Mouse (Mus musculus): ENCODE results near the gene Gm11639. TPM values are rescaled to one million over a fixed set of nuclear protein-coding genes. Genes with fewer than 3 reads are reported as not detected.

Gm11639 gene
- polyA plus RNA-seq, 1 experiment from 2014 or later: 0.31 TPM

DNA sequence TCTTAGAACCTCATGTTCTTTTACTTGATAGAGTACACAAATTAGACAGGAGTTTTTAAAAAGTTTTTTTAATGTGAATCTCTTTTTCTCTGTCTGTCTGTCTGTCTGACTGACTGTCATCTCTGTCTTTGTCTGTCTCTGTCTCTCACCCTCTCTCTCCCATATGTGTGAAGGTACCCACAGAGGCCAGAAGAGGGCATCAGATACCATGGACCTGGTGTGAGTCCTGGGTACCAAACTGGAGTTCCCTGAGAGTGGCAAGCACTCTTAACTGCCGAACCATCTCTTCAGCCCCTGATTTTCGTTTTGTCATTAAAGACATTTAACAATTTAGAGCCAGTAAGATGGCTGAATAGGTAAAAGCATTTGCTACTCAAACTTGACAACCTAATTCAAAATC, 21.6 kb downstream of the Gm11639 start:
- Histone ChIP-seq H3K4me1 (peaks cover 5% of the 10 kb centered on the region; the same call in 1 of the 2 replicates), H3K9me3 (replicated peaks) (no peaks in the 10 kb centered on the region), H3K4me3 (replicated peaks) (no peak overlapping the region), H3K9ac (replicated peaks) (no peak overlapping the region), H3K27me3 (replicated peaks) (no peaks in the 10 kb centered on the region), H3K27ac (replicated peaks) (no peak overlapping the region), H3K4me2 (no peak overlapping the region), H3K36me3 (no peaks in the 10 kb centered on the region)
- WGBS: 75% methylated on average over 2 of the region's 2 CpGs
- no peak for ATAC-seq (ENCODE audit: low FRiP score)

DNA sequence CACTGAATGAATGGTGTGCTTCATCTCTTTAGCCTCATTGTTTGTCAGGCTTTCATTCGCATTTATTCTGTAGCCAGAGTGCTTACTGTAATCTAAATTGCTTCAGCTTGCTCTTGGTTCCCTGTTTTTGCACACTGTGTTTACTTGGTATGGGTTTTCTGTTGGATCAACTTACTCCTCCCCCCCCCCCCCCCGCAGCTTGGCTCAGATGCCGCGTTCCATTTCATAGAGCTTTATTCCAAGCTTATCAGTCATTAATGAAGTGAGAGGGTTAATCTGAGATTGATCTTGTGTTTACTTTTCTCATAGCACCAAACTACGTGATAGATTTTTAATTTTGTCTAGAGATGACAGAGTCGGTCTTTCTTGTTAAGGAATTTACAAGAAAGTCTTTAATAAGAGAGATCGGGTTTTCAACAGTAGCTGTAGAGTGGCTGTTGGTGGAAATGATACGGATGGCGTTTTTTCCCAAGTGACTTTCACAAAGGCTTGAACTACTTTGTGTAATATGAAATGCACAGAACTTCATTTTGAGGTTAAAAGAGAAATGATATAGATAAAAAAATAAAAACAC, 59.6 kb downstream of the Gm11639 start:
- no peaks in the 10 kb centered on the region for H3K4me1 ChIP-seq
- no peaks in the 10 kb centered on the region for H3K9me3 ChIP-seq (replicated peaks)
- no peak overlapping the region for H3K4me3 ChIP-seq (replicated peaks)
- no peak for ATAC-seq (ENCODE audit: low FRiP score)
- H3K36me3 ChIP-seq: no peaks in the 10 kb centered on the region
- no peak overlapping the region for H3K4me2 ChIP-seq
- H3K27ac ChIP-seq (replicated peaks): no peak overlapping the region
- H3K9ac ChIP-seq (replicated peaks): no peak overlapping the region
- WGBS: 94% methylated on average over 8 of the region's 9 CpGs
- no peaks in the 10 kb centered on the region for H3K27me3 ChIP-seq (replicated peaks)

DNA sequence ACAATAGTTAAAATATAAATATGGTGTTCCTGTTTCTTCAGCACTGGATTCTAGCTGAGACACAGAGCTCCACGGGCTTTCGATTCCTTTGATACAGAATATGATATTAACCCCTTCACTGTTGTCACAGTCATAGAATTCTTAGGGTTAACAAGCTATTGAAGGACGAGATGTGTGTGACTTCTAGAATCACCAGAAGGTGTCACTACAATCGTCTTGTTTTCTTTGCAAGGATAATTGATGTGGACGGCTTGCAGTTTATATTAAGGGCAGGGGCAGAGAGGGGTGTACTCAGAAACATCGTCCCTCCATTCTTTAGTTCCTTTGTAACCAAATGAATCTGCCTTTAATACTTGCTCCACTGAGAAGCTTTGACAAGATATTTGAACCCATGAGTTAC, 80.3 kb downstream of the Gm11639 start:
- ATAC-seq (ENCODE audit: low FRiP score): no peak
- no peak overlapping the region for H3K4me3 ChIP-seq (replicated peaks)
- no peak overlapping the region for H3K9ac ChIP-seq (replicated peaks)
- no peaks in the 10 kb centered on the region for H3K9me3 ChIP-seq (replicated peaks)
- H3K4me2 ChIP-seq: no peak overlapping the region
- no peak overlapping the region for H3K27ac ChIP-seq (replicated peaks)
- H3K4me1 ChIP-seq: no peaks in the 10 kb centered on the region
- no peaks in the 10 kb centered on the region for H3K27me3 ChIP-seq (replicated peaks)
- H3K36me3 ChIP-seq: no peaks in the 10 kb centered on the region
- 45% methylated on average over 6 of the region's 6 CpGs for WGBS

DNA sequence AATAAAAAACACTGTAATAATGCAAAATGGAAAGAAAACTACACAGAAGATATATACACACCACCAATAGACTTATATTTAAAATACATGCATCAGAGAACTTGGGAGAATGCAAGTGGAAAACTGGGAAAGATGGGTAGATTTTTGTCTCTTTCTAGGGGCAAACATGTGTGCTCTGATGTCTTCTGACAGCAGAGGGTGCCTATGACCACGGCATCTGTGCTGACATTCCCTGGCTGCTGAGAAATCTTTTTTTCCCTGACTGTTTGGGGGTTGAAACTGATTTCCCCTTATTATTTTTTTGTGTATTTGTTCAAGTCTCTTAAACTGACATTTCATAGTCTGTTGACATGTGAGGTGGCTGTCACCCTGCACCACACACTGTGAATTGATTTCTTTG, 81.6 kb downstream of the Gm11639 start:
- Histone ChIP-seq H3K27me3 (replicated peaks) (no peaks in the 10 kb centered on the region), H3K36me3 (no peaks in the 10 kb centered on the region), H3K4me1 (no peaks in the 10 kb centered on the region), H3K9me3 (replicated peaks) (no peaks in the 10 kb centered on the region), H3K9ac (replicated peaks) (no peak overlapping the region), H3K4me2 (no peak overlapping the region), H3K27ac (replicated peaks) (no peak overlapping the region), H3K4me3 (replicated peaks) (no peak overlapping the region)
- WGBS: 62% methylated on average over 1 of the region's 1 CpGs
- no peak for ATAC-seq (ENCODE audit: low FRiP score)

DNA sequence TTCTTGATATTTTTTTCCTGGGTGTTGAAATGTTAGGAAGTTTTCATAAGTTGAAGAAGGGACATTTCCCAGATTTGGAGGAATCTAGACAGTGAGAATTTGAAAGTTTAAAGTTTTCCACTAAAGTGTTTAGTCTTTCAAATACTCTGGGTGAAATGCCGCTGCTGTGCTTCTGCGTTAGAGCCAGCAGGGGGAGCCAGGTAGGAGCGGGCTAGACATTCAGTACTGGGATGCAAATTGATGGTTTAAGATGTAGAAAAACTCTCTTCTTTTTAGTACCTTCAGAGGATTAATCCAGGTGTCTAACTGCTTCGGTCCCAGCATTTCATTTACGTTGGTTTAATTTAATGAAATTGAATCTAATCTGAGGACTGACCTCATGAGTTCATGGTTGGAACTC, 82.6 kb downstream of the Gm11639 start:
- ATAC-seq (ENCODE audit: low FRiP score): no peak
- Histone ChIP-seq H3K9me3 (replicated peaks) (no peaks in the 10 kb centered on the region), H3K9ac (replicated peaks) (no peak overlapping the region), H3K4me2 (no peak overlapping the region), H3K4me3 (replicated peaks) (no peak overlapping the region), H3K4me1 (no peaks in the 10 kb centered on the region), H3K36me3 (no peaks in the 10 kb centered on the region), H3K27ac (replicated peaks) (no peak overlapping the region), H3K27me3 (replicated peaks) (no peaks in the 10 kb centered on the region)
- 12% methylated on average over 5 of the region's 5 CpGs for WGBS

DNA sequence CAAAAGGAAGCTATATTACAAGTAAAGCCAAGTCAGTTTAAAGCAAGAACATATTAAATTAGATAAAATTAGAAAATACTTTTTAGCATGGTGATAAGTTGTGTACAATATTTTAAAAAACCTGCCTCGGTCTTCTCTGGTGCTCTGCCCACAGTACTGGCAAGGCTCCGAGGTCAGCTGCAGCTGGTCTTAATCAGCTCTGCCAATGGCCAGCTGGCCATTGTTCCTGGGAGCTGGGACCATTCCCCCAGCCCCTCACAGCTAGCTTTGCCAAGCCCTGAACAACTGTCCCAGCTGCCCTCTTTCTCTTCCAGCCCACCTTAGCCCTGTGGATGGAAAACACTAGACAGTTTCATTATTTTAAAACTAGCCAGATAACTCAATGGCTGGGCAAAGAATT, 93.3 kb downstream of the Gm11639 start:
- WGBS: 67% methylated on average over 2 of the region's 2 CpGs
- Histone ChIP-seq H3K4me1 (no peaks in the 10 kb centered on the region), H3K9me3 (replicated peaks) (no peaks in the 10 kb centered on the region), H3K27me3 (replicated peaks) (no peaks in the 10 kb centered on the region), H3K4me3 (replicated peaks) (no peak overlapping the region), H3K9ac (replicated peaks) (no peak overlapping the region), H3K4me2 (no peak overlapping the region), H3K27ac (replicated peaks) (no peak overlapping the region), H3K36me3 (no peaks in the 10 kb centered on the region)
- ATAC-seq (ENCODE audit: low FRiP score): no peak

DNA sequence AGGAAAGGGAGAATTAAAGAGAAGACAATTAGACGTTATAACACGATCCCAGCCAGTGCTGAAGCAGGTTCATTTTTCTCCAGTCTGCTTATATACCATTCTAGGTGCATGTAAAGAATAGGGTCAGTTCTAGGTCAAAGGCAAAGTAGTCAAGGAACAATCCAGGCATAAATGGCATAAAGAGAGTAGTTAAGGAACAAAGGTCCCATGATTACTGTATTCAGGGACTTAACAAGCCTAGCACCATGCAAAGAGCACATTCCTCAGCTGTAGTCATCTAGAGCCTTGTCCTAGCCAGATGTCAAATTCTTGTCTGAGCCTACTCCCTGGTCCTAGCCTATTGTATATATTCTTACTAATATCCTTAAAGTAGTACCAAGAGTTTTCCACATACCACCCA, 259.2 kb downstream of the Gm11639 start:
- Histone ChIP-seq H3K4me2 (no peak overlapping the region), H3K9me3 (replicated peaks) (no peaks in the 10 kb centered on the region), H3K27me3 (replicated peaks) (no peaks in the 10 kb centered on the region), H3K27ac (replicated peaks) (no peak overlapping the region), H3K4me3 (replicated peaks) (no peak overlapping the region), H3K36me3 (no peaks in the 10 kb centered on the region), H3K9ac (replicated peaks) (no peak overlapping the region), H3K4me1 (no peaks in the 10 kb centered on the region)
- no peak for ATAC-seq (ENCODE audit: low FRiP score)
- 69% methylated on average over 2 of the region's 2 CpGs for WGBS

DNA sequence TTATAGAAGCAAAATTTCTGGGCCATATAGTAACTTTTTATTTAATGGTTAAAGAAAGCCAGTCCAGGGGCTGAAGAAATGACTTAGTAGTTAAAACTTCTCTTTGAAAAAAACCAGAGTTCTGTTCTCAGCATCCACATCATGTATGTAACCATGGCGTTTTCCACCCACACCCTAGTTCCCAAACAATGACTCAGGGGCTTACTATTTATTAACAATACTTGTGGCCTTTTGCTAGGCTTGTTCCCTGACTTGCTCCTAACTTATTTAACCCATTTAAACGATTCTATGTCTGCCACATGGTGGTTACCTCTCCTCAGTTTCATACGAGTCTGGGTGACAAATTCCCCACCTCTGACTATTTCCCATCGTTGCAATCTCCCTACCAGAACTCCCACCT, 266.8 kb downstream of the Gm11639 start:
- WGBS: 73% methylated on average over 4 of the region's 4 CpGs
- no peak for ATAC-seq (ENCODE audit: low FRiP score)
- Histone ChIP-seq H3K4me2 (no peak overlapping the region), H3K9me3 (replicated peaks) (no peaks in the 10 kb centered on the region), H3K27ac (replicated peaks) (no peak overlapping the region), H3K36me3 (no peaks in the 10 kb centered on the region), H3K4me1 (no peaks in the 10 kb centered on the region), H3K4me3 (replicated peaks) (no peak overlapping the region), H3K27me3 (replicated peaks) (no peaks in the 10 kb centered on the region), H3K9ac (replicated peaks) (no peak overlapping the region)

DNA sequence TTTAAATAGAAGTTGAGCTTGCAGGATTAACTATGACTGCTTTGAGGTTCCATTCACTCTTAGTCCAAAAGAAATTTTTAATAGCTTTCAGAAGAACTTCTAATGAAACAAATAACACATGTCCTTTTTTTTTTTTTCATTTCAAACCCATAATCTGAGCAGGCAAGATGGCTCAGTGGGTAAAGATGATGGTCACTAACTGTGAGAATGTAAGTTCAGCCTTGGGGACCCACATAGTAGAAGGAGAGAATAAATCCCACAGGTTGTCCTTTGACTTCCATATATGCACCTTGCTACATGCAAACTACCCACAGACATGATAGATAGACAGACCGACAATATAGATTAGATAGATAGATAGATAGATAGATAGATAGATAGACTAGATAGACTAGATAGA, 282.4 kb downstream of the Gm11639 start:
- Histone ChIP-seq H3K9ac (replicated peaks) (no peak overlapping the region), H3K27ac (replicated peaks) (no peak overlapping the region), H3K4me1 (no peaks in the 10 kb centered on the region), H3K4me3 (replicated peaks) (no peak overlapping the region), H3K4me2 (no peak overlapping the region), H3K36me3 (no peaks in the 10 kb centered on the region), H3K27me3 (replicated peaks) (no peaks in the 10 kb centered on the region), H3K9me3 (replicated peaks) (no peaks in the 10 kb centered on the region)
- ATAC-seq (ENCODE audit: low FRiP score): no peak
- 95% methylated on average over 1 of the region's 1 CpGs for WGBS

DNA sequence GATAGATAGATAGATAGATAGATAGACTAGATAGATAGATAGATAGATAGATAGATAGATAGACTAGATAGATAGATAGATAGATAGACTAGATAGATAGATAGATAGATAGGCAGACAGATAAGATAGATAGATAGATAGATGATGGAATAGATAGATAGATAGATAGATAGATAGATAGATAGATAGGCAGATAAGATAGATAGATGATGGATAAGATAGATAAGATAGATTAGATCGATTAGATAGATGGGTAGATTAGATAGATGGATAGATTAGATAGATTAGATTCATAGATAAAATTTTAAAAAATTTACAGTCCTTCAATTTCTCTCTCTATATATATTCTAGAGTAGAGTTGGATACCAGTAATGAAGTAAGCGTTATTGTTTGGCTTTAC, 282.9 kb downstream of the Gm11639 start:
- Histone ChIP-seq H3K4me3 (replicated peaks) (no peak overlapping the region), H3K9ac (replicated peaks) (no peak overlapping the region), H3K9me3 (replicated peaks) (no peaks in the 10 kb centered on the region), H3K27me3 (replicated peaks) (no peaks in the 10 kb centered on the region), H3K36me3 (no peaks in the 10 kb centered on the region), H3K4me1 (no peaks in the 10 kb centered on the region), H3K27ac (replicated peaks) (no peak overlapping the region), H3K4me2 (no peak overlapping the region)
- no peak for ATAC-seq (ENCODE audit: low FRiP score)
- 93% methylated on average over 2 of the region's 2 CpGs for WGBS

DNA sequence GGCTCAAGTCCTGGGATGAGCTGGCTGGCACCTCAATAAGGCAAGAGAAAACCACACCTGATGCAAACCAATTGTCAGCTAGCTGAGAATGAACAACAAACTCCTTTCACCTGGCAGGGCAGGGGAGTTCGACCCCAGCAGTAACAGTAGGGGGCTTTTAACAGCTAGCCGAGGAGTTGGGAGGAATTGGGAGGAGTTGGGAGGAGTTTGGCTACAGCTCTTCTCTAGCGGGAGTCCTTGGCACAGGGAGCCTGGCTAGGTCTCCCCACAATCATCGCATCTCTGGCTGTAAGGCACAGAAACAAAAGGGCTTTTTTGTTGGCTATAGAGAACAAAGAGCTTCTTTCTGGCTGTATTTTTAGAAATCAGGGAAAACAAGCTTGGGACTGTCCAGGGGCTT, 285.8 kb downstream of the Gm11639 start:
- no peaks in the 10 kb centered on the region for H3K4me1 ChIP-seq
- no peaks in the 10 kb centered on the region for H3K27me3 ChIP-seq (replicated peaks)
- no peak overlapping the region for H3K9ac ChIP-seq (replicated peaks)
- no peak overlapping the region for H3K4me2 ChIP-seq
- WGBS: 2% methylated on average over 4 of the region's 4 CpGs
- no peak for ATAC-seq (ENCODE audit: low FRiP score)
- H3K9me3 ChIP-seq (replicated peaks): no peaks in the 10 kb centered on the region
- H3K27ac ChIP-seq (replicated peaks): no peak overlapping the region
- H3K36me3 ChIP-seq: no peaks in the 10 kb centered on the region
- H3K4me3 ChIP-seq (replicated peaks): no peak overlapping the region

DNA sequence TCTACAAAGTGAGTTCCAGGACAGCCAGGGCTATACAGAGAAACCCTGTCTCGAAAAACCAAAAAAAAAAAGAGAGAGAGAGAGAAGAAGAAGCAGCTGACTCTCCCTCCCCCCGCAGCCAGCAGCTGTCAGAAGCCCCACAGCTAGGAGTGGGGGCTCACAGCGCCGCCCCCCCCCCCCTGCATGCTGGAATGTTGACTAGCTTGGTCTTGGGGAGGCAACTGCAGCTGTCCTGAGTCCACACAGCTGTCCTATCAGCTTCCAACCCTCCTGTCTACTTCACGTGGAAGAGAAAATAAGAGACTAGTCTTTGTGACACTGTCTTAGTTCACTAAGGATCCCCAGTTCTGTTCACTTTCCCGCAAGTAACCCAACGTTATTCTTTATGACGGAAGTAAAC, 287.0 kb downstream of the Gm11639 start:
- Histone ChIP-seq H3K4me3 (replicated peaks) (no peak overlapping the region), H3K9ac (replicated peaks) (no peak overlapping the region), H3K36me3 (no peaks in the 10 kb centered on the region), H3K27ac (replicated peaks) (no peak overlapping the region), H3K27me3 (replicated peaks) (no peaks in the 10 kb centered on the region), H3K9me3 (replicated peaks) (no peaks in the 10 kb centered on the region), H3K4me1 (no peaks in the 10 kb centered on the region), H3K4me2 (no peak overlapping the region)
- 88% methylated on average over 5 of the region's 8 CpGs for WGBS
- ATAC-seq (ENCODE audit: low FRiP score): no peak

DNA sequence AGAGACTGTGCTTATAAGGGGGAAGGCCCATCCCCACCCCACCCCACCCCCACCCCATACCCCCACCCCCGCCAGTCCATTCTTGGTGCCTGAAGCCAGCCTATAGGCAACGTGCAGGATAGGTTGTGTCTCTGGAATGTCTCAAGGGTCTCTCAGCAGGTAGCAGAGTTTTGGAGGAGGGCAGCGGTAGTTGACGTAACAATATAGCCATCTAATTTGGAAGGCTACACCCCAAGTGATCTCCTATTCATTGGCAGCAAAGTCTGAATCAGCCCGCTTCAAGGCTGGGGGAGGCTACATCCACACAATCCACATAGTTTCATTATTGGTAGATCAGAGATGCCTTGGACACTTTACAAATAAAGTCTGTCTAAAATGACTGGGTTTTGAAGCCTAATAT, 292.5 kb downstream of the Gm11639 start:
- Histone ChIP-seq H3K36me3 (no peaks in the 10 kb centered on the region), H3K9me3 (replicated peaks) (no peaks in the 10 kb centered on the region), H3K9ac (replicated peaks) (no peak overlapping the region), H3K4me3 (replicated peaks) (no peak overlapping the region), H3K4me2 (no peak overlapping the region), H3K27me3 (replicated peaks) (no peaks in the 10 kb centered on the region), H3K27ac (replicated peaks) (no peak overlapping the region), H3K4me1 (no peaks in the 10 kb centered on the region)
- ATAC-seq (ENCODE audit: low FRiP score): no peak
- 65% methylated on average over 5 of the region's 5 CpGs for WGBS
